Mouse (Mus musculus) cerebellum, adult 9-10 months (tissue): ENCODE measurements at regions not wholly inside any gene's neighbourhood (a gene's known extent, or its start where the extent isn't known, plus 50 kb on each side); places are given as distances from the start of the nearest gene placed in this dataset.
"Not testable (repeated sequence)": the region's sequence is repeated elsewhere in the genome, so short reads cannot be mapped to it uniquely, and the experiment has no call there.

Experiments used
- DNase-seq: peaks from one replicate; pipeline ENCODE4 v3.0.0; 2022

GRCm38 (mm10) chr9:25655767-25656513 lies 174.6 kb downstream of the Eepd1 start:
- peak; percentile 51 for DNase-seq

GRCm38 (mm10) chr9:25656534-25656933 lies 175.2 kb downstream of the Eepd1 start:
- no peak for DNase-seq

GRCm38 (mm10) chr9:25683635-25684333 lies 202.4 kb downstream of the Eepd1 start:
- no peak for DNase-seq

GRCm38 (mm10) chr9:25693632-25694031 lies 212.3 kb downstream of the Eepd1 start:
- DNase-seq, result peak; percentile 9

- no peak for DNase-seq
Measured at GRCm38 (mm10) chr9:25695018-25695417, 213.7 kb downstream of the Eepd1 start.

GRCm38 (mm10) chr9:25713636-25714035 lies 232.3 kb downstream of the Eepd1 start:
- no peak for DNase-seq

- no peak for DNase-seq
Measured at GRCm38 (mm10) chr9:25744162-25744561, 262.8 kb downstream of the Eepd1 start.

GRCm38 (mm10) chr9:25751138-25751537 lies 269.8 kb downstream of the Eepd1 start:
- DNase-seq, result no peak

- no peak for DNase-seq
Measured at GRCm38 (mm10) chr9:25773899-25774298, 292.6 kb downstream of the Eepd1 start.

GRCm38 (mm10) chr9:25782631-25783030 lies 301.3 kb downstream of the Eepd1 start:
- DNase-seq, result no peak

- no peak for DNase-seq
Measured at GRCm38 (mm10) chr9:25795142-25795910, 314.0 kb downstream of the Eepd1 start.

- DNase-seq, result no peak
Measured at GRCm38 (mm10) chr9:25809562-25809961, 328.2 kb downstream of the Eepd1 start.

- no peak for DNase-seq
Measured at GRCm38 (mm10) chr9:25833295-25833694, 351.9 kb downstream of the Eepd1 start.

GRCm38 (mm10) chr9:25849914-25850313 lies 368.6 kb downstream of the Eepd1 start:
- not testable (repeated sequence) for DNase-seq

- not testable (repeated sequence) for DNase-seq
Measured at GRCm38 (mm10) chr9:25850608-25851007, 369.3 kb downstream of the Eepd1 start.

GRCm38 (mm10) chr9:25854545-25854944 lies 373.2 kb downstream of the Eepd1 start:
- DNase-seq, result no peak

GRCm38 (mm10) chr9:25870260-25870659 lies 388.9 kb downstream of the Eepd1 start:
- DNase-seq, result no peak

- peak; percentile 2 for DNase-seq
Measured at GRCm38 (mm10) chr9:25896333-25896905, 415.1 kb downstream of the Eepd1 start.
